Mouse (Mus musculus): ENCODE results near the gene St6galnac6.

DNA sequence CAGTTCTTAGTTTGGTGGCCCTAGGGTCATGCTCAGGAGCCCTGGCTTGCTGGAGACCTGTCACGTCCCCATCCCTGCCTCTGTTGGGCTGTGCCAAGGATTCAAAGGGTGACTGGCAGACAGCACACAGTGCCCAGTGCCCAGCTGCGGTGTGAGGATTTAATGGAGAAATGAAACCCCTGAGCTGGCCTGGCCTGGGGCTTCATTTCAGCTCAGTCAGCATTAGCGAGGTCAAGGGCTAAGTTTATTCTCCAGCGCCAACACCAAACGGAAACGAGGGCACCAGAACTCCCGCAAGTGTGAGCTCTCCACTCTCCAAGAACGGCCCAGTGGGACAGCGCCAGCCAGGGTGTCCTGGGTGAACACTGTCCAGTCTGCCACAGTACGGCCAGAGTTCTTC lies 9.3 kb upstream of the St6galnac6 start:
- TF ChIP-seq CTCF (IDR thresholded peaks at IDR 0.05; ENCODE audit: insufficient read depth, low read depth, low read length) (no peak), POLR2A (IDR thresholded peaks at IDR 0.05; ENCODE audit: insufficient read depth, low read depth, low read length) (no peak)
